Mouse (Mus musculus) bone marrow, adult 2 months (tissue): ENCODE measurements around the gene Atp5d. TPM values are rescaled to one million over a fixed set of nuclear protein-coding genes. Genes with fewer than 3 reads are reported as not detected.

Experiments used
- H3K27ac ChIP-seq: fragments of 200-500 bp; 2 replicates; pipeline ENCODE4 v1.5.1; 2012; ENCODE audit warnings: low read depth, mild to moderate bottlenecking, control low read depth, inconsistent platforms, low read length; ENCODE audit not compliant: control insufficient read depth, poor library complexity, insufficient read depth
- H3K4me1 ChIP-seq: fragments of 200-500 bp; 2 replicates; pipeline ENCODE4 v1.6.1; 2011; ENCODE audit warnings: low read length; ENCODE audit not compliant: control insufficient read depth, insufficient read depth
- H3K4me3 ChIP-seq: fragments of 200-500 bp; replicated peaks from 2 replicates; pipeline ENCODE3; 2011; ENCODE audit warnings: mild to moderate bottlenecking, low read depth, low read length, control low read depth; ENCODE audit not compliant: control insufficient read depth
- CTCF ChIP-seq: fragments of 200-500 bp; IDR thresholded peaks from 2 replicates; pipeline ENCODE4 v1.5.1; 2011; ENCODE audit warnings: low read length, control low read depth; ENCODE audit not compliant: control insufficient read depth, insufficient read depth
- POLR2A ChIP-seq: fragments of 200-500 bp; IDR thresholded peaks from 2 replicates; pipeline ENCODE4 v1.6.1; 2011; ENCODE audit warnings: low read depth, mild to moderate bottlenecking, control low read depth, low read length, borderline replicate concordance; ENCODE audit not compliant: control insufficient read depth
- WGBS: fragments of 180-500 bp; shearing (Covaris S2); methylation state at CpG from one replicate; pipeline ENCODE4 v1.1.7; 2018; 5-methylcytosine and 5-hydroxymethylcytosine counted together
- polyA plus RNA-seq: library from polyadenylated mRNA; stranded (reverse); fragments of >200 nt; gene quantifications from 2 replicates; pipeline ENCODE4 v1.2.4, GENCODE M21; 2011; ENCODE audit warnings: low replicate concordance; ENCODE audit not compliant: missing spikeins, insufficient read depth, insufficient read length

Gene Atp5d
- polyA plus RNA-seq, 1 experiment: 178 TPM

DNA sequence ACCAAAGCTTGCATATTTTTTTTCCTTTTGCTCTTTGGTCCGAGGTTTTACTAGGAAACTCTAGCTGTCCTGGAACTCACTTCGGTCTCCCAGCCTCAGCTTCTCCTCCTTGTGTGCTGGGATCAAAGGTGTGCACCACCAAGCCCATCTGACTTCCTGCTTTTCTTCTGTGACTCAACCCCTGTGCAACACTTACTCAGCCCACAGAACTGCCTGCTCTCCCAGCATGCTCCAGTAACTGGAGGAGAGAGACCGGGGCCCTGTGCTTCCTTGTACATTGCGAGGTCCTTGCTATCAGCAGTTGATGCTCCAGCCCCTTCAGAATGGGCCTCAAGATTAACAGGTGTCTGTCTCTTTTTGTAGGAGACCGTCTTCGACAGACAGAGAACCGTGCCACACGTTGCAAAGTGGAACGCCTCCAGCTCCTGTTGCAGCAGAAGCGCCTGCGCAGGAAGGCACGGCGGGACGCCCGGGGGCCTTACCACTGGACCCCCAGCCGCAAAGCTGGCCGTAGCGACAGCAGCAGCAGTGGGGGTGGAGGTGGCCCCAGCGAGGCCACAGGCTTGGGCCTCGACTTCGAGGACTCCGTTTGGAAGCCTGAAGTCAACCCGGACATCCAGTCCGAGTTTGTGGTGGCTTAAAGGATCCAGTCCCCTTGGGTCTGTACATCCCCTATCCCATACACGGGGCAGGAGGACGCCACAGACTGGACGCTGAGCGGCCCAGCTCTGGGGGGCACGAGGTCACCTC lies 17.7 kb downstream of the Atp5d start:
- WGBS: 81% methylated on average over 29 of the region's 29 CpGs
- no peak overlapping the region for H3K4me3 ChIP-seq
- H3K4me1 ChIP-seq: peaks cover 11% of the 10 kb centered on the region
- TF ChIP-seq POLR2A (0 out of 2 replicates have a peak, but pooled peaks have one; percentile 12), CTCF (no peak)
- peak overlapping the region; percentile 30; the same call in 1 of the 2 replicates for H3K27ac ChIP-seq

DNA sequence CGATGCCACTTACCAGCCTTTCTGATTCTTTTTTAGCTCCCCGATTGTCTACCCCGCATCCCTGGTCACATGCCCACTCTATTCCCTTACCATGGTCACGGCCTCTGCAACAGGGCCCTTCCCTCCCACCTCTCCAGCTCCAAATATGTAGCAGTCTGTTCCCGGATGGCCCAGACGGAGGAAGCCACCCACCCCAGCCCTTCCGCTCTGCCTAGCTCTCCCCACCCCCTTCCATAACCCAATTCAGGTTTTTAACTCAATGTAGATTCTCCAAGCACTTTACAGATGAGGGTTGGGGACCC lies 18.3 kb downstream of the Atp5d start:
- peak overlapping the region; percentile 30; the same call in 1 of the 2 replicates for H3K27ac ChIP-seq

DNA sequence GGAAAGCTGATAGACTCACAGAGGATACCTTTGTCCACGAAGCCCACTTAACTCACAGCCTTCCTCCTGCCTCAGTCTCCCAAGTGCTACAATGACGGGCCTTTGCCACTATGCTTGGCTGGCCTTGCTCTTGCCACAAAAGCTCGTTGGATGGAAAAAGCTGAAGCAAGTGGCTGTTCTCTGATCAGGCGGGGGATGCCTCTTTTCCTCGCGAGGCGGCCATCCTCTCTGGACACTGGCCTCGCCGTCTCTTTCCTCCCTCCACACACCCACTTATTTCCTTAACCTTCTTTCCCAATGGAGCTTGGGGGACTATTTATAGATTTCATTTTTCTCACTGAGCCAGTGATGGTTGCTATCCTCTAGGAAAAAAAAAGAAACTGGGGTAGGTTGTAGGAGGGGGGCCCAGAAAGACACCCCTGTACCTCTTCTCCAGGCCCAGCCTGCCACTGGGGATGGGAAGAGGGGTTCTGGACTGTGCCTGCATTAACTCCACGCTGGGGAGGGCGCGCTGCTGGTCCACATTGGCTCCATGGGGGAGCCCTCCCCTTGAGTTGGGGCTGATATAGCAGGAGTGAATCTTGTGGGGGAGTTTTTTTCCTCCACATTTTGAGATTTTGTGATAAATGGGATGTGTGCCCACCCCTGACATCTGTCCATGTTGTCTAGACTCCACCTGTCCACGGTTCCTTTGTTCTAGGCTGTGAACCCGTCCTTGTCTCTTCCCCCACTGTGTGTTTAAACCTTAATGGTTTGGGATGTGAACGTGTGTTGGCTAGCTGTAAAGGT lies 18.9 kb downstream of the Atp5d start:
- Histone ChIP-seq H3K4me1 (peaks cover 16% of the 10 kb centered on the region), H3K4me3 (no peak overlapping the region), H3K27ac (peak overlapping the region; percentile 13; the same call in 1 of the 2 replicates)
- 73% methylated on average over 15 of the region's 15 CpGs for WGBS
- TF ChIP-seq CTCF (no peak), POLR2A (no peak)

More for the DNA sequence above, 18.3 kb downstream of the Atp5d start:
- H3K4me3 ChIP-seq: no peak overlapping the region
- TF ChIP-seq POLR2A (no peak), CTCF (no peak)
- peaks cover 14% of the 10 kb centered on the region for H3K4me1 ChIP-seq
- 85% methylated on average over 7 of the region's 7 CpGs for WGBS

DNA sequence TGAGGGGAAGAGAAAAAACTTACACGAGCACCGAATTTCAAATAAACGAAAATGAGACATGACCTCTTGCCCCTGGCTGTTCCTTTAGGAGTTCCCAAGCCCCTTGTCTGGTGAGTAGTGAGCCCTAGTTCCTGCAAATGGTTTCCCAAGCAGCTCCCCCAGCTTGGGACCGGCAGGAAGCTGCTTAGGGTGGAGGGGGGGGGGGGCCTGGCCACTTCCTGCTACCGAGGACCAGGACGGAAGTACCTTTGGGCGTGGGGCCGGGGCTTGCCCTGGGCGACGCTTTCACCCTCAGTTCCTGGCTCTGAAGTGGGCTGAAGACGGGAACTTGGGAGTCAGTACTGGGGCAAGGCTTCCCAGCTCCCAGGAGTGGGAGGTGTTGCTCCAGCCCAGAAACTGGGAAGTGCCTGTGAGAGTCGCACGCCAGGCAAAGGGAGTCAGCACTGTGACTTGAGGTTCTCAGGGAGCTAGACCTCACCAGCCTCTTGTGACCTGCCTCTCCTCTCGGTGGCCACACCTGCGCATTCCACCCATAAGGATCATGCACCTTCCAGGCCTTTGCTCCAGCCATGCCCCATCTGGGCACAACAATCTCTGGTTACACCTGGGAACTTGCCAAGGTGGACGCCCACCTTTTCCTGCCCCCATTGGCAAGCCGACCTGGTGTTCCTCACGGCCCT lies 20.0 kb downstream of the Atp5d start:
- H3K27ac ChIP-seq: peak overlapping the region; percentile 95
- H3K4me3 ChIP-seq: peak overlapping the region; percentile 43
- 1% methylated on average over 18 of the region's 18 CpGs for WGBS
- peaks cover 22% of the 10 kb centered on the region for H3K4me1 ChIP-seq
- TF ChIP-seq POLR2A: peak; percentile 79
- TF ChIP-seq CTCF: no peak

DNA sequence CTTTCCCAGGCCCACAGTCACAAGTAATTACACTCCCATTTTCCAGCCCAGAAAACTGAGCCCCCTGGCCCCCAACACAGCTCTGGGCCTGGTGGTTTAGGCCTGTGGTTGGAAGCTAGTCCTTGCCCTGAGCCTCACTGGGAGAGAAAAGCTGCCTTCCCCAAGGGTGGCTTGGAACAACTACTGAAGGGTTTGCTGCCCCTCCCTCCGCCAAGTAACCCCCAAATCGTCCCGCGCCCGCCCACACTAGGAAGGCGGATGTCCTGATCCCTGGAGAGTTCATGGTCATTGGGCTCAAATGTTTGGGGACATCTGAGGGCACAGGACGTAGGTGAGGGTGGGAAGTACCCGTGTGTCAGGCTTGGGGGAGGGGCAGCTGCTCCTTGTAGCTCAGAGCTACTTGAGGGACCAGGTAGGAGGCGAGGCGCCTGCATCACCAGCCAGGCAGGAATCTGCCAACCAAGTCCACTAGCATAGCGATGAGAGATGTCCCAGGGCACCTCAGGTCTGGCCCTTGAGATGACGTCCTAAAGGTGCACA lies 20.7 kb downstream of the Atp5d start:
- TF ChIP-seq POLR2A: peak; percentile 33; the same call in 1 of the 2 replicates
- no peak for TF ChIP-seq CTCF
- Histone ChIP-seq H3K4me3 (peak overlapping the region; percentile 78), H3K27ac (peak overlapping the region; percentile 95), H3K4me1 (peaks cover 25% of the 10 kb centered on the region)
- 7% methylated on average over 12 of the region's 12 CpGs for WGBS

DNA sequence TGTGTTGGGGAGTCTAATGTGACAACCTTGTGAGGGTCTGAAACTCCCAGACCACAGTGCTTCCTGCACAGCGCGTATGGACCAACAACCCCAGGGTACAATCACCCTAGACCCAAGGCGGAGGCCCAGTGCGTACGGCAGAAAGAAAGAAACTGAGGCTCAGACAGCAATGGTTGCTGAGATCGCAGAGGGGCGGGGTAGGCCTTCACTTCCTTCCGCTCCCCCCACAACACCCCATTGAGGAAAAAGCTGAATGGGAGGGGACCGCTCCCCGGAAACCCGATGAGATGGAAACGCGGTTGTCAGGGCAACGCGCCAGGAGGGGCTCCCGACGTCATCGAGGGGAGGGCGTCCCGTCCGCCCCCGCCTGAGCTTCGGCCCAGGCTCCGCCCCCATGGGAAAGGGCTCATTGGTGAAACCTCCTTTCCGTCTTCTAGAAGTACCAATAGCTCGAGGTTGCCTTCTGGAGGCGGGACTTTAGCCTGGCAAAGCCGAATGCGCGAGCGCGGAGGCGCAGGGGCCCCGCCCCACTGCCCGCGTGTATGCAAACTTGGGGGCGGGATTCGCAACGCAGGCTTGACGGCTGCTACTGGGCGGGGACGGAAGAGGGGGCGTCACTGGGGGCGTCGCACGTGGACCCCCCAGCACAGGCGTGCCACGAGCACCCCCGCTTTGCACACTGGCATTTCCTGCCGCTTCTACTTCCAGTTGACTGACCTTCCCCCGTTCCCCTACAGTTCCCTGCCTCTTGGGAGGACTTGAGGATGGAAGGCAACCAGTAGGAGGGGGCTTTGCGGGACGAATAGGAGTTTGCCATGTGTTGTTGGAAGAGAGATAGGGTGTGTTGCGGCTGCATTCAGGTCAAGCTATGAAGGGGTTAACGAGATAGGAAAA lies 21.4 kb downstream of the Atp5d start:
- under 1% methylated on average over 55 of the region's 55 CpGs for WGBS
- H3K4me3 ChIP-seq: peak overlapping the region; percentile 78
- TF ChIP-seq POLR2A (peak; percentile 14; the same call in 1 of the 2 replicates), CTCF (no peak)
- peaks cover 28% of the 10 kb centered on the region for H3K4me1 ChIP-seq
- H3K27ac ChIP-seq: peak overlapping the region; percentile 95
